Mouse (Mus musculus): ENCODE measurements around the gene Gh.

DNA sequence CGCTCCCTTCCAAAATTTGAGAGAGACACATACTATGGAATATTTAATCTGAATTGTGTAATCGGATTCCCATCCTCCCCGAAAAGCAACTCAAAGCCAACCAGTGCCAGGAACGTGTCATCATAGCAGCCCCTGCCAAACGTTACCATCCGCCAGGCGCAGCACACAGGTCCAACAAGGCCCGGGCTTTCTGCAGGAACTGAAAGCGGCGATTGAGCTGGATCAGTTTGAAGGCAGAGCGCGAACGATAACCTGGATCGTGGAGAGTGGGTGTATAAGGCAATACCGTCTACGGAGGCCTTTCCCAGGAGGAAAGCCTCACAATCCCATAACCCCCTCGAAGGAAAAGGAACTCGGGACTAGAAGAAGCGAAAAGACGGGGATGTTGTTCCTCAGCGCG, 46.5 kb downstream of the Gh start:
- no peak for TF ChIP-seq CTCF (conservative IDR thresholded peaks at IDR 0.05; ENCODE audit: low read length)
- no peak for TF ChIP-seq POU5F1 (IDR thresholded peaks at IDR 0.05; ENCODE audit: borderline replicate concordance, low read length)
